Mouse (Mus musculus) forebrain, postnatal 0 days (tissue): Measurements from ENCODE around the gene Pcgf3. TPM values are rescaled to one million over a fixed set of nuclear protein-coding genes. Genes with fewer than 3 reads are reported as not detected.

Source experiments
- ATAC-seq: fragments of 200-750 bp; cut with Nextera tagmentation; 2 replicates; pipeline ENCODE4 v1.8.0; 2017; ENCODE audit warnings: mild to moderate bottlenecking, moderate library complexity
- DNase-seq: peaks from one replicate; pipeline ENCODE4 v3.0.0-alpha.2; 2015
- H3K27ac ChIP-seq: fragments of 300-500 bp; sonication (generic); 2 replicates; pipeline ENCODE4 v1.5.1; 2014; ENCODE audit warnings: low read depth, mild to moderate bottlenecking, antibody characterized with exemption, low read length, moderate library complexity, mixed read lengths
- H3K27me3 ChIP-seq: fragments of 300-500 bp; sonication (generic); 2 replicates; pipeline ENCODE4 v1.6.1; 2014; ENCODE audit warnings: mild to moderate bottlenecking, low read length, mixed read lengths; ENCODE audit not compliant: insufficient read depth
- H3K36me3 ChIP-seq: fragments of 300-500 bp; sonication (generic); 2 replicates; pipeline ENCODE4 v1.6.1; 2014; ENCODE audit warnings: mild to moderate bottlenecking, moderate library complexity; ENCODE audit not compliant: insufficient read depth
- H3K4me1 ChIP-seq: fragments of 300-500 bp; sonication (generic); 2 replicates; pipeline ENCODE4 v1.6.1; 2014; ENCODE audit warnings: antibody characterized with exemption; ENCODE audit not compliant: insufficient read depth
- H3K4me2 ChIP-seq: fragments of 300-500 bp; sonication (generic); 2 replicates; pipeline ENCODE4 v1.6.1; 2014; ENCODE audit warnings: low read depth, mild to moderate bottlenecking, moderate library complexity
- H3K4me3 ChIP-seq: fragments of 300-500 bp; sonication (generic); 2 replicates; pipeline ENCODE4 v1.5.1; 2014; ENCODE audit warnings: low read depth, low read length, mixed read lengths
- H3K9ac ChIP-seq: fragments of 300-500 bp; sonication (generic); 2 replicates; pipeline ENCODE4 v1.6.1; 2014; ENCODE audit warnings: mild to moderate bottlenecking
- H3K9me3 ChIP-seq: fragments of 300-500 bp; sonication (generic); 2 replicates; pipeline ENCODE4 v1.6.1; 2016; ENCODE audit warnings: low read length
- CTCF ChIP-seq: sonication (generic); IDR thresholded peaks from 2 replicates; pipeline ENCODE4 v1.5.1; 2016; ENCODE audit warnings: antibody characterized with exemption, control low read depth, low read depth
- WGBS: fragments of 180-500 bp; shearing (Covaris S2); extraction: QIAGEN DNeasy Blood & Tissue Kit; methylation state at CpG from one replicate; pipeline ENCODE4 v1.1.7; 2014; 5-methylcytosine and 5-hydroxymethylcytosine counted together
- polyA plus RNA-seq: library from polyadenylated mRNA; unstranded; fragments of >200 nt; fragmentation: Nextera tagmentation; extraction: Ambion mirVana; gene quantifications from 2 replicates; pipeline ENCODE4 v1.2.1, GENCODE M21; 2015
- total RNA-seq: library from RNA; depleted of rRNA; stranded (reverse); fragments of >200 nt; gene quantifications from 2 replicates; pipeline ENCODE4 v1.2.3, GENCODE M21; 2014; rRNA removed

Gene Pcgf3
- total and polyA plus RNA-seq, 2 experiments from 2014 or later: 18.2 to 42.7 TPM

DNA sequence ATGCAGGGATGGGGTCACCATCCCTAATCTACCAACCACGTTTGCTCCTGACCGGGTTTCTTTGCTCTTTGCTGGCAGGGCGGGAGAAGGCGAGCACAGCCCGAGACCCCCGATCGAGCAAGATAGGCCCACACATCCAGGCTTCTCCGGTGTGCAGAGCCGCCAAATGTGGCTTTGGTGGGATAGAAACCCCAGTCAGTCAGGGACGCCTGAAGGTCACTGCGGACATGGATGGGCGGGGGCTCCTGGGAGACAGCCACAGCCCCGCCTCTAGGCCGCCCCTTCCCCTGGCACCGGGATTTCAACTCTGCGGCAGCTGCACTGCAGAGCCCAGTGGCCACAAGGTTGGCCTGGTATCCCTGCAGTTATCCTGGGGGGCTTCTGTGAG lies 89.2 kb downstream of the Pcgf3 start:
- WGBS: 2% methylated on average over 16 of the region's 16 CpGs

DNA sequence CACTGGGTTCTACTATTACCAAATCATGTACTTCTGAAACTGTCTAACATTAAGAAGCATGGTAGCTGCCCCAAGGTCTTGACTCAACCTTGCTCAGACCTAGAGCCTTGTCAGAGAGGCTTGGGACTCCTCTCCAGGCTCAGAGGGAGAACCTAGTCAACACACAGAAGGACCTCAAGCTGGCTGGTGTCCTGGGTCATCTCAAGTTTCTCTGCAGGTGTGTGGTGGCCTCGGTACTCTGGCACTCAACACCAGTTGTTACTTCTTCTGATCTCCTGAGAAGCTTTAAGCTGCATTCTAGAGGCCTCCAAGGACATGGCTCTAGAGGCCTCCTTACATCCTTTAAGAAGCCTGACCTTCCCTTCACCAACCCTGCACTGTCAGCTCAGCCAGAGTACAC lies 93.0 kb downstream of the Pcgf3 start:
- Histone ChIP-seq H3K36me3 (no peaks in the 10 kb centered on the region), H3K9ac (no peak overlapping the region), H3K27me3 (peaks cover 3% of the 10 kb centered on the region; the same call in 1 of the 2 replicates), H3K4me2 (no peak overlapping the region), H3K4me3 (no peak overlapping the region), H3K9me3 (no peaks in the 10 kb centered on the region), H3K4me1 (peaks cover under 1% of the 10 kb centered on the region), H3K27ac (no peak overlapping the region)
- WGBS: 81% methylated on average over 1 of the region's 1 CpGs
- DNase-seq (no peak), ATAC-seq (no peak)
- TF ChIP-seq CTCF: no peak

More for the DNA sequence above, 89.2 kb downstream of the Pcgf3 start:
- ATAC-seq: peak; percentile 74
- Histone ChIP-seq H3K27me3 (peaks cover 3% of the 10 kb centered on the region; the same call in 1 of the 2 replicates), H3K36me3 (0 out of 2 replicates have a peak, but pooled peaks cover 2% of the 10 kb centered on the region), H3K4me1 (peaks cover 8% of the 10 kb centered on the region), H3K4me3 (peak overlapping the region; percentile 73), H3K27ac (peak overlapping the region; percentile 67), H3K4me2 (peak overlapping the region; percentile 85), H3K9me3 (no peaks in the 10 kb centered on the region), H3K9ac (peak overlapping the region; percentile 82)
- TF ChIP-seq CTCF: no peak
- DNase-seq: no peak

Other genes with a start within 250 kb of the Pcgf3 start
- 39.9 and 43.7 TPM in 2 replicates for gene Dr1, start 192.3 kb upstream of the Pcgf3 start, total RNA-seq
- gene Dr1, start 192.3 kb upstream of the Pcgf3 start, polyA plus RNA-seq: 29.5 and 38.1 TPM in 2 replicates
- gene Pigg, start 148.6 kb upstream of the Pcgf3 start, total RNA-seq: 6.0 and 6.6 TPM in 2 replicates
- 1.2 and 2.2 TPM in 2 replicates for gene Pigg, start 148.6 kb upstream of the Pcgf3 start, polyA plus RNA-seq
- gene Gm42517, start 93.3 kb upstream of the Pcgf3 start, total RNA-seq: 65.7 and 66.7 TPM in 2 replicates
- gene Gm42517, start 93.3 kb upstream of the Pcgf3 start, polyA plus RNA-seq: 5.2 and 6.2 TPM in 2 replicates
- gene Pde6b, start 72.8 kb upstream of the Pcgf3 start, total RNA-seq: 0.05 TPM in 1 of 2 replicates, not detected in the other
- gene Pde6b, start 72.8 kb upstream of the Pcgf3 start, polyA plus RNA-seq: 0.12 TPM in 1 of 2 replicates, not detected in the other
- 152 and 289 TPM in 2 replicates for gene Atp5k, start 26.8 kb upstream of the Pcgf3 start, total RNA-seq
- 489 and 610 TPM in 2 replicates for gene Atp5k, start 26.8 kb upstream of the Pcgf3 start, polyA plus RNA-seq
- 0.05 and 0.38 TPM in 2 replicates for gene Mfsd7a, start 12.3 kb upstream of the Pcgf3 start, total RNA-seq
- gene Mfsd7a, start 12.3 kb upstream of the Pcgf3 start, polyA plus RNA-seq: 0.12 and 0.13 TPM in 2 replicates
- 38.1 and 51.1 TPM in 2 replicates for gene Cplx1, start 88.8 kb downstream of the Pcgf3 start, total RNA-seq
- gene Cplx1, start 88.8 kb downstream of the Pcgf3 start, polyA plus RNA-seq: 146 and 168 TPM in 2 replicates
- gene Gak, start 168.5 kb downstream of the Pcgf3 start, total RNA-seq: 77.6 and 79.1 TPM in 2 replicates
- 44.6 and 48.6 TPM in 2 replicates for gene Gak, start 168.5 kb downstream of the Pcgf3 start, polyA plus RNA-seq
- 17.5 and 27.2 TPM in 2 replicates for gene Tmem175, start 168.5 kb downstream of the Pcgf3 start, total RNA-seq
- 32.2 and 34.8 TPM in 2 replicates for gene Tmem175, start 168.5 kb downstream of the Pcgf3 start, polyA plus RNA-seq
- gene Idua, start 199.1 kb downstream of the Pcgf3 start, total RNA-seq: 5.7 and 8.7 TPM in 2 replicates
- gene Idua, start 199.1 kb downstream of the Pcgf3 start, polyA plus RNA-seq: 4.3 and 6.3 TPM in 2 replicates
- 54.5 and 59.5 TPM in 2 replicates for gene Dgkq, start 208.4 kb downstream of the Pcgf3 start, total RNA-seq
- gene Dgkq, start 208.4 kb downstream of the Pcgf3 start, polyA plus RNA-seq: 8.6 and 11.6 TPM in 2 replicates
- 4.4 and 6.9 TPM in 2 replicates for gene Slc26a1, start 214.3 kb downstream of the Pcgf3 start, total RNA-seq
- 2.6 and 3.9 TPM in 2 replicates for gene Slc26a1, start 214.3 kb downstream of the Pcgf3 start, polyA plus RNA-seq
- 13.8 and 17.1 TPM in 2 replicates for gene Fgfrl1, start 231.2 kb downstream of the Pcgf3 start, total RNA-seq
- 5.5 and 7.1 TPM in 2 replicates for gene Fgfrl1, start 231.2 kb downstream of the Pcgf3 start, polyA plus RNA-seq